Mouse (Mus musculus): ENCODE data around the gene Vmn1r75. TPM values are rescaled to one million over a fixed set of nuclear protein-coding genes. Genes with fewer than 3 reads are reported as not detected.

Gene Vmn1r75
- not detected for total RNA-seq (2022)

GRCm38 (mm10) chr7:11874330-11874729 is at the start of gene Vmn1r75:
TSS of gene Vmn1r75 (plus strand) at chr7:11874630.
- no peak for DNase-seq (ENCODE audit: low spot score)

DNA sequence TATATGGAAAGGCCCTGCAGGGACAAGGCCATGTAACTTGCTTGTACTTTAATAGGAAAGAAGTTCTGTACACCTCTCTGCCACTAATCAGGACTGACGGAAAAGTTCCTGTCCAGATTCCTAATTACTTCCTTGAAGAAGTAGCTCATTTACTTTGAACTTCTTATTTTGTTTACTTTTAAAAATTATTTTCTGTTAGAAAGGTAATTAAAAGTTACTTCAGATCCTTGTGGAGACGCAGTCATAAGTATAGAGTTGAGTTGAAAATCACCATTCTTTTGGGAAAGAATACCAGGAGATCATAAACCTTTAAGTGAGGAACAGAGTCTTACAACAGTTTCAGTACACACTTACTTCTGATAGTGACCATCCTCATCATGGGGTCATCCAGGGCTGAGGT is 40.8 kb upstream of the Vmn1r75 start, which contains the start of gene Vmn1r74:
Gene Vmn1r74, plus strand, starts transcription at position 301 of the 400 bp plus-strand sequence.
- DNase-seq (ENCODE audit: low spot score): no peak

Other genes with a start within 250 kb of the Vmn1r75 start
- gene Vmn1r72, start 194.5 kb upstream of the Vmn1r75 start, total RNA-seq (2022): not detected
- gene Vmn1r73, start 144.4 kb upstream of the Vmn1r75 start, total RNA-seq (2022): not detected
- gene Vmn1r74, start 40.6 kb upstream of the Vmn1r75 start, total RNA-seq (2022): not detected
- not detected for gene Vmn1r76, start 63.6 kb downstream of the Vmn1r75 start, total RNA-seq (2022)
- gene Vmn1r77, start 162.1 kb downstream of the Vmn1r75 start, total RNA-seq (2022): not detected

All from heart, adult 8-10 months (tissue).